15 mouse cellular contexts compared by ENCODE assay signal in genomic region chr11:68176550-68176949, GRCm38 (mm10).
DNase-seq lines count a peak whose midpoint lies in the region; ATAC-seq and TF ChIP-seq lines count a peak whose summit lies in the region.
"Had no signal": no experiment of that assay in that cellular context is flagged by ENCODE, and none has a peak within 500 bp of the region (broad histone marks: within the 10 kb centered on the region; RNA-seq: fewer than 3 reads in every experiment).

No protein-coding gene starts in this region.

- DNase-seq in midbrain, embryonic 10.5 days (ENCODE audit: low spot score): no peak
- DNase-seq in midbrain, embryonic 14.5 days: no peak
- peak; percentile 21 for DNase-seq in ZHBTc4 (ENCODE audit: low read depth, low spot score)
- DNase-seq in layer of hippocampus, adult 9-10 months (ENCODE audit: low spot score): no peak
- no peak for DNase-seq in kidney, postnatal 14 days
- DNase-seq: cerebellum, adult 18-20 months; heart, postnatal 10 days; kidney, adult 11 months; thymus, postnatal 4 days had no signal

- 0 out of 2 replicates have a peak overlapping the region, but pooled peaks have one; percentile 20 for H3K27ac ChIP-seq in midbrain, embryonic 10.5 days (replicated peaks)
- no peak overlapping the region for H3K27ac ChIP-seq in midbrain, embryonic 14.5 days (replicated peaks; ENCODE audit: low read depth, low read length)
- no peak overlapping the region for H3K27ac ChIP-seq in intestine, postnatal 0 days (ENCODE audit: low read depth, low read length)
- H3K27ac ChIP-seq: layer of hippocampus, adult 2 months; neural tube, embryonic 13.5 days had no signal

- H3K4me1 ChIP-seq in midbrain, embryonic 10.5 days: peaks cover 28% of the 10 kb centered on the region
- H3K4me1 ChIP-seq in midbrain, embryonic 14.5 days (ENCODE audit: control insufficient read depth, insufficient read depth, low read length): no peaks in the 10 kb centered on the region
- peaks cover 5% of the 10 kb centered on the region for H3K4me1 ChIP-seq in intestine, postnatal 0 days (replicated peaks; ENCODE audit: control insufficient read depth, insufficient read depth, low read length)

- no peak for ATAC-seq in midbrain, embryonic 14.5 days (ENCODE audit: low FRiP score, low TSS enrichment)
- 0 out of 2 replicates have a peak, but pooled peaks have one; percentile 51 for ATAC-seq in intestine, postnatal 0 days
- ATAC-seq in cerebellum, adult (ENCODE audit: insufficient number of reproducible peaks, low FRiP score, low TSS enrichment): no peak

- no peak overlapping the region for H3K4me2 ChIP-seq in midbrain, embryonic 14.5 days (ENCODE audit: low read length)
- no peak overlapping the region for H3K4me2 ChIP-seq in intestine, postnatal 0 days (replicated peaks; ENCODE audit: low read depth)
- H3K4me2 ChIP-seq: midbrain, embryonic 11.5 days; neural tube, embryonic 13.5 days had no signal

- H3K9me3 ChIP-seq in midbrain, embryonic 10.5 days (replicated peaks): no peaks in the 10 kb centered on the region
- H3K9me3 ChIP-seq in midbrain, embryonic 14.5 days (ENCODE audit: control insufficient read depth, low read length): no peaks in the 10 kb centered on the region
- no peaks in the 10 kb centered on the region for H3K9me3 ChIP-seq in intestine, postnatal 0 days (ENCODE audit: control insufficient read depth)
- H3K9me3 ChIP-seq: G1E; neural tube, embryonic 13.5 days had no signal

- no peaks in the 10 kb centered on the region for H3K27me3 ChIP-seq in midbrain, embryonic 10.5 days (ENCODE audit: low read depth, poor library complexity, severe bottlenecking)
- H3K27me3 ChIP-seq in midbrain, embryonic 14.5 days (ENCODE audit: control insufficient read depth, insufficient read depth, low read length): no peaks in the 10 kb centered on the region
- no peaks in the 10 kb centered on the region for H3K27me3 ChIP-seq in intestine, postnatal 0 days (replicated peaks; ENCODE audit: control insufficient read depth, insufficient read depth, low read length)

- no peak for TF ChIP-seq CTCF in intestine, postnatal 0 days (IDR thresholded peaks at IDR 0.05; ENCODE audit: low read depth)

- no peak overlapping the region for H3K4me3 ChIP-seq in midbrain, embryonic 10.5 days
- no peak overlapping the region for H3K4me3 ChIP-seq in midbrain, embryonic 14.5 days (replicated peaks; ENCODE audit: low read depth, low read length)
- no peak overlapping the region for H3K4me3 ChIP-seq in intestine, postnatal 0 days (ENCODE audit: low read depth, low read length)
- H3K4me3 ChIP-seq: layer of hippocampus, adult 2 months; neural tube, embryonic 13.5 days had no signal

- WGBS in midbrain, embryonic 10.5 days: 81% methylated on average over 4 of the region's 4 CpGs
- 80% methylated on average over 4 of the region's 4 CpGs for WGBS in midbrain, embryonic 14.5 days
- 42% methylated on average over 4 of the region's 4 CpGs for WGBS in intestine, postnatal 0 days

- no peak overlapping the region for H3K9ac ChIP-seq in midbrain, embryonic 14.5 days (replicated peaks; ENCODE audit: low read length)
- no peak overlapping the region for H3K9ac ChIP-seq in intestine, postnatal 0 days (ENCODE audit: low read depth, low read length)
- H3K9ac ChIP-seq: neural tube, embryonic 13.5 days had no signal

- no peaks in the 10 kb centered on the region for H3K36me3 ChIP-seq in midbrain, embryonic 10.5 days
- no peaks in the 10 kb centered on the region for H3K36me3 ChIP-seq in midbrain, embryonic 14.5 days (ENCODE audit: control insufficient read depth, insufficient read depth, low read length)
- no peaks in the 10 kb centered on the region for H3K36me3 ChIP-seq in intestine, postnatal 0 days (ENCODE audit: control insufficient read depth, insufficient read depth)
- H3K36me3 ChIP-seq: neural tube, embryonic 13.5 days had no signal
